Mouse (Mus musculus) forebrain, embryonic 11.5 days (tissue): Measurements from ENCODE around the gene Fhit. TPM values are rescaled to one million over a fixed set of nuclear protein-coding genes. Genes with fewer than 3 reads are reported as not detected.

Experiments used
- ATAC-seq: fragments of 200-750 bp; cut with Nextera tagmentation; replicated peaks from 2 replicates; pipeline ENCODE4 v1.8.0; 2017; ENCODE audit warnings: moderate TSS enrichment; ENCODE audit not compliant: low FRiP score
- DNase-seq: peaks from one replicate; pipeline ENCODE4 v3.0.0-alpha.2; 2017; ENCODE audit warnings: low spot score
- H3K27ac ChIP-seq: fragments of 300-500 bp; sonication (generic); 2 replicates; pipeline ENCODE4 v1.5.1; 2014; ENCODE audit warnings: low read depth, low read length
- H3K27me3 ChIP-seq: fragments of 300-500 bp; sonication (generic); 2 replicates; pipeline ENCODE4 v1.6.1; 2014; ENCODE audit warnings: mild to moderate bottlenecking, low read length, mixed read lengths; ENCODE audit not compliant: control insufficient read depth, insufficient read depth
- H3K36me3 ChIP-seq: fragments of 300-500 bp; sonication (generic); 2 replicates; pipeline ENCODE4 v1.6.1; 2014; ENCODE audit warnings: mild to moderate bottlenecking, low read length, moderate library complexity, mixed read lengths; ENCODE audit not compliant: control insufficient read depth, insufficient read depth
- H3K4me1 ChIP-seq: fragments of 300-500 bp; sonication (generic); replicated peaks from 2 replicates; pipeline ENCODE4 v1.6.1; 2014; ENCODE audit warnings: low read length, mixed read lengths; ENCODE audit not compliant: control insufficient read depth, insufficient read depth
- H3K4me2 ChIP-seq: fragments of 300-500 bp; sonication (generic); 2 replicates; pipeline ENCODE4 v1.6.1; 2014; ENCODE audit warnings: low read depth, mild to moderate bottlenecking, low read length, moderate library complexity, mixed read lengths; ENCODE audit not compliant: severe bottlenecking
- H3K4me3 ChIP-seq: fragments of 300-500 bp; sonication (generic); 2 replicates; pipeline ENCODE4 v1.5.1; 2014; ENCODE audit warnings: low read depth, low read length
- H3K9ac ChIP-seq: fragments of 300-500 bp; sonication (generic); 2 replicates; pipeline ENCODE4 v1.6.1; 2014; ENCODE audit warnings: low read length
- H3K9me3 ChIP-seq: fragments of 300-500 bp; sonication (generic); 2 replicates; pipeline ENCODE4 v1.6.1; 2016; ENCODE audit warnings: low read length, mixed read lengths; ENCODE audit not compliant: control insufficient read depth
- WGBS: fragments of 180-500 bp; shearing (Covaris S2); extraction: QIAGEN DNeasy Blood & Tissue Kit; methylation state at CpG from one replicate; pipeline ENCODE4 v1.1.7; 2014; 5-methylcytosine and 5-hydroxymethylcytosine counted together
- polyA plus RNA-seq: library from polyadenylated mRNA; unstranded; fragments of >200 nt; fragmentation: Nextera tagmentation; extraction: Ambion mirVana; gene quantifications from 2 replicates; pipeline ENCODE4 v1.2.1, GENCODE M21; 2014

Gene Fhit
- polyA plus RNA-seq, 1 experiment from 2014 or later = 2.2 TPM

DNA sequence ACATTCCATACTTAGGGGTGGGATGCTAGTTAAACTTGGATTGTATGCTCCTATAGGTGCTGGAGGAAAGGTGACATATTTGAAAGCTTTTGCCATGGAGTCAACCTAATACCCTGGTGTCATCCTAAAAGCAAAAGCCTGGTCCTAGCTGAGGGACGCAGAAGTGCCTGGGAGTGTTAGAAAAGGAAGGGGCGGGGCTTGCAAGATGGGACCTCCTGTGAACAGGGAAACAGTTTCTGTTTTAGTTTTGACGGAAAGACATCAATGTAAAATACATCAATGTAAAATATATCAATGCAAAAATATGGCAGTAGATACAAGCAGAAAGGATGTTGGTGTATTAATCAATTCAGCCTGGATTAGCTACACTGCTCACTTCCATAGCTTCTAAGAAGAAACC is 504.5 kb downstream of the Fhit start:
- H3K4me2 ChIP-seq = no peak overlapping the region
- WGBS = 89% methylated on average over 3 of the region's 3 CpGs
- ATAC-seq = no peak

GRCm38 (mm10) chr14:10655842-10656241 is 506.0 kb downstream of the Fhit start:
- WGBS = 41% methylated on average over 3 of the region's 3 CpGs
- no peak for DNase-seq

More for the DNA sequence above, 504.5 kb downstream of the Fhit start:
- H3K36me3 ChIP-seq = no peaks in the 10 kb centered on the region
- peaks cover 2% of the 10 kb centered on the region; the same call in 1 of the 2 replicates for H3K4me1 ChIP-seq
- H3K9me3 ChIP-seq = no peaks in the 10 kb centered on the region
- no peaks in the 10 kb centered on the region for H3K27me3 ChIP-seq
- H3K9ac ChIP-seq = no peak overlapping the region
- no peak for DNase-seq
- H3K4me3 ChIP-seq = no peak overlapping the region
- H3K27ac ChIP-seq = no peak overlapping the region

DNA sequence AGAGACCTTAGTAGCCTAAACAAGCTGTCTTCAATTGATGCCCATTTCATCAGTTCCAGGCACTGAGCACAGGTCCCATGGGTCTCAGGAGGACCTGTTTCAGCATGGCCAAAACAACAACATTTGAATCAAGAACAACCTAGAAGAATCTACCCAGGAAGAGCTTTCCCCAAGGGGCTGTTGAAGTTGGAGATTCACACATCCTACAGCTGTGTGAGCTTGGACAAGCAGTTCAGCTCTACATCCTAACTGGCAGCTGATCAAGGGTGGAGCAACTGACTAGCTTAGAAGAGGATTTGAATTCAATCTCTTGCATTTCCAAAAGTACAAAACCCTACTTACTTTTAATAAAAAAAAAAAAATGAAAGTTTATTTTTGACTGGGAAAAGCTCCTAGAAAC is 514.0 kb downstream of the Fhit start:
- H3K9me3 ChIP-seq = no peaks in the 10 kb centered on the region
- no peak overlapping the region for H3K27ac ChIP-seq
- H3K4me1 ChIP-seq = no peaks in the 10 kb centered on the region
- no peaks in the 10 kb centered on the region for H3K36me3 ChIP-seq
- no peaks in the 10 kb centered on the region for H3K27me3 ChIP-seq
- no peak for ATAC-seq
- no peak overlapping the region for H3K4me3 ChIP-seq
- no peak overlapping the region for H3K4me2 ChIP-seq
- H3K9ac ChIP-seq = no peak overlapping the region
- no peak for DNase-seq

More at GRCm38 (mm10) chr14:10655842-10656241, 506.0 kb downstream of the Fhit start:
- no peaks in the 10 kb centered on the region for H3K27me3 ChIP-seq
- ATAC-seq = no peak
- H3K27ac ChIP-seq = no peak overlapping the region
- H3K4me3 ChIP-seq = no peak overlapping the region
- H3K9me3 ChIP-seq = no peaks in the 10 kb centered on the region
- H3K9ac ChIP-seq = no peak overlapping the region
- peaks cover 2% of the 10 kb centered on the region; the same call in 1 of the 2 replicates for H3K4me1 ChIP-seq
- H3K4me2 ChIP-seq = no peak overlapping the region
- no peaks in the 10 kb centered on the region for H3K36me3 ChIP-seq

DNA sequence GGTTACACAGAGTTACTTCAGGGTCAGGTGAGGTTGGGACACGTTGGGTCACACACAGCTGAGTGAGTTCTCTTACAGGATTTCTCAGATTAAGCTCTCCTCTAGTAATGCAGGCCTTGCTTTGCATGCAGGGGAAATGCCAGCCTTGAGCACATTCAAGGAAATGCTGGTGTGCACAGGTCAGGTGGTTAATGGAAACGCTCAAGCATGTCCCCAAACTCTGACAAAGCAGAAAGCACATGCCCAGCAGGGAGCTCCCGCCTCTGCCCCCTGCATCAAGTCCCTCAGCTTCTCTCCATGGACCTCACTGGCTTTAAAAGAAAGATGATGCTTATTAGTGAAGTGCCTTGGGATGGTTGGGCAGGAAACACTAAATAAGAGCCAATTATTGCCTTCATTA is 530.1 kb downstream of the Fhit start:
- H3K4me3 ChIP-seq = no peak overlapping the region
- H3K36me3 ChIP-seq = no peaks in the 10 kb centered on the region
- H3K27ac ChIP-seq = no peak overlapping the region
- no peaks in the 10 kb centered on the region for H3K27me3 ChIP-seq
- no peaks in the 10 kb centered on the region for H3K4me1 ChIP-seq
- H3K9me3 ChIP-seq = no peaks in the 10 kb centered on the region
- peak; percentile 58 for DNase-seq
- H3K9ac ChIP-seq = no peak overlapping the region
- H3K4me2 ChIP-seq = no peak overlapping the region
- peak; percentile 46; the same call in 1 of the 2 replicates for ATAC-seq
- WGBS = 40% methylated on average over 3 of the region's 3 CpGs

DNA sequence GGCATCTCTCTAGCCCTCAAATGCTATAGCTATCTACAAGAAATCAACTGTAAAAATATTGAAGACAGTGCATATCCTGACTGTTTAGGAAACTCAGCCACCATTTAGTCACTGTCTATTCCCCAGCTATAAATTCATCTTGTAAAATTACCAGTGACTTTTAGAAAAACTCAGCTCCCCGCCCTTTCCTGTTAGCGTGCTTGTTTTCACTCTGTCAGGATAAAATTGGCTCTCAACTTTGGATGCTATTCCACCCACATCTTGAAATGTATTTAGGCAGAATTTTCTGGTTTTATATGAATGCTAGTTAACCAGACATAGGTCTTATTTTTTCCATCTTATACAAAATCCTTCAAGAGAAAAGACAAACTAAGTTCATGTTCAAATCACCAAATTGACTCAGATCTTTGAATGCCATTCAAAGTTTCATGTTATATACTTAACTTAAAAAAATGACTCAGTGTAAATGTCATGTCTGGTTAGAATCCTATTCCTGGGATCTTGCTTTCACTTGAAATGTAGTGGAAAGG is 530.9 kb downstream of the Fhit start:
- Histone ChIP-seq H3K4me2 (no peak overlapping the region), H3K9ac (no peak overlapping the region), H3K4me1 (no peaks in the 10 kb centered on the region), H3K27ac (no peak overlapping the region), H3K27me3 (no peaks in the 10 kb centered on the region), H3K4me3 (no peak overlapping the region), H3K9me3 (no peaks in the 10 kb centered on the region), H3K36me3 (no peaks in the 10 kb centered on the region)
- DNase-seq (no peak), ATAC-seq (no peak)
- 95% methylated on average over 2 of the region's 2 CpGs for WGBS

- 84% methylated on average over 5 of the region's 5 CpGs for WGBS
- no peak for DNase-seq
- no peaks in the 10 kb centered on the region for H3K27me3 ChIP-seq
- H3K4me2 ChIP-seq = no peak overlapping the region
- no peak overlapping the region for H3K9ac ChIP-seq
- no peak overlapping the region for H3K4me3 ChIP-seq
- ATAC-seq = no peak
- H3K36me3 ChIP-seq = no peaks in the 10 kb centered on the region
- H3K27ac ChIP-seq = no peak overlapping the region
- no peaks in the 10 kb centered on the region for H3K4me1 ChIP-seq
- no peaks in the 10 kb centered on the region for H3K9me3 ChIP-seq
Measured at GRCm38 (mm10) chr14:10593467-10593866, 568.4 kb downstream of the Fhit start.

DNA sequence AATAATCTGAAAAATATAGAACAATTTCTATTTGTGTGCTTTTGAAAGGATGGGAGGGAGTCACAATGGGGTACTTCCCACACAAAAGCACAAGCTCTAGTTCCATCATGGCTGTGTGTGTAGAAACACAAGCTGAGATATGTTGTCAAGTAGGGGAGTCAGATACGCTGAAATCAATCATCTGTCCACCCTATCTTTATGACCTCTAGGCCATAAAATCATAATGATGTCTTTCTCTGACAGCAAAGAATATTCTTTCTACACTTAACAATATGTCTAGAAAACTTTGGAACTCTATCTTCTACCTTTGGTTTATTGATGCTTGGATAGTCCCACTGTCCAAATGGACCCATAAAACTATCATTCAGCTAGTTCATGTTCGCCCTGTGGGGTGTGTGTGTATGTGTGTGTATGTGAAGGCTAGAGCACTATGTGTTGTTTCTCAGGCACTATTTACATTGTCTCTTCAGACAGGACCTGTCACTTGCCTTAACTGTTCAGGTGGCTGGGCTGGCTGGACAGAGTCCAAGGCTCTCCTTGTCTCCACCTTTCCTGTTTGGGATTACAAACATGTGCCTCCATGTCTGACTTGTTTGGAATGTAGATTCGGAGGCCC is 592.8 kb downstream of the Fhit start:
- no peaks in the 10 kb centered on the region for H3K4me1 ChIP-seq
- no peak overlapping the region for H3K9ac ChIP-seq
- ATAC-seq (no peak), DNase-seq (no peak)
- no peak overlapping the region for H3K4me3 ChIP-seq
- no peak overlapping the region for H3K4me2 ChIP-seq
- 87% methylated on average over 3 of the region's 3 CpGs for WGBS
- no peaks in the 10 kb centered on the region for H3K36me3 ChIP-seq
- H3K9me3 ChIP-seq = no peaks in the 10 kb centered on the region
- no peaks in the 10 kb centered on the region for H3K27me3 ChIP-seq
- H3K27ac ChIP-seq = no peak overlapping the region

- 76% methylated on average over 2 of the region's 2 CpGs for WGBS
- H3K27me3 ChIP-seq = no peaks in the 10 kb centered on the region
- no peaks in the 10 kb centered on the region for H3K4me1 ChIP-seq
- H3K27ac ChIP-seq = no peak overlapping the region
- H3K4me2 ChIP-seq = no peak overlapping the region
- ATAC-seq (no peak), DNase-seq (no peak)
- no peak overlapping the region for H3K9ac ChIP-seq
- H3K36me3 ChIP-seq = no peaks in the 10 kb centered on the region
- no peaks in the 10 kb centered on the region for H3K9me3 ChIP-seq
- H3K4me3 ChIP-seq = no peak overlapping the region
Measured at GRCm38 (mm10) chr14:10567771-10568170, 594.1 kb downstream of the Fhit start.

GRCm38 (mm10) chr14:10554755-10555154 is 607.1 kb downstream of the Fhit start:
- H3K36me3 ChIP-seq = no peaks in the 10 kb centered on the region
- 22% methylated on average over 6 of the region's 6 CpGs for WGBS
- H3K27me3 ChIP-seq = no peaks in the 10 kb centered on the region
- no peaks in the 10 kb centered on the region for H3K9me3 ChIP-seq
- no peak overlapping the region for H3K4me3 ChIP-seq
- DNase-seq = no peak
- no peaks in the 10 kb centered on the region for H3K4me1 ChIP-seq
- no peak overlapping the region for H3K4me2 ChIP-seq
- H3K27ac ChIP-seq = no peak overlapping the region
- H3K9ac ChIP-seq = no peak overlapping the region
- no peak for ATAC-seq
